Mouse (Mus musculus): ENCODE data around the gene Gpcpd1.

- TF ChIP-seq POLR2A (IDR thresholded peaks at IDR 0.05; ENCODE audit: control insufficient read depth, low read depth, low read length) (no peak), CTCF (IDR thresholded peaks at IDR 0.05; ENCODE audit: control insufficient read depth, insufficient read depth, insufficient replicate concordance, low read depth, low read length) (no peak)
Observed at GRCm38 (mm10) chr2:132603706-132604105, 16.2 kb upstream of the Gpcpd1 start.

All from testis, adult 2 months (tissue).